Mouse (Mus musculus): ENCODE results near the gene Lgalsl.

The Lgalsl gene

GRCm38 (mm10) chr11:20782620-20783019 is 48.2 kb downstream of the Lgalsl start:
- DNase-seq (ENCODE audit: low spot score), result no peak

- DNase-seq (ENCODE audit: low spot score), result no peak
Observed at GRCm38 (mm10) chr11:20780312-20780711, 50.5 kb downstream of the Lgalsl start.

GRCm38 (mm10) chr11:20778861-20779563 is 51.8 kb downstream of the Lgalsl start:
- DNase-seq (ENCODE audit: low spot score), result no peak

GRCm38 (mm10) chr11:20778298-20778697 is 52.6 kb downstream of the Lgalsl start:
- no peak for DNase-seq (ENCODE audit: low spot score)

GRCm38 (mm10) chr11:20776668-20777067 is 54.2 kb downstream of the Lgalsl start:
- DNase-seq (ENCODE audit: low spot score), result no peak
